Mouse (Mus musculus): ENCODE data around the gene Gigyf2. TPM values are rescaled to one million over a fixed set of nuclear protein-coding genes. Genes with fewer than 3 reads are reported as not detected.

Gigyf2 gene
- polyA plus RNA-seq, 1 experiment from 2014 or later: 77.0 TPM

DNA sequence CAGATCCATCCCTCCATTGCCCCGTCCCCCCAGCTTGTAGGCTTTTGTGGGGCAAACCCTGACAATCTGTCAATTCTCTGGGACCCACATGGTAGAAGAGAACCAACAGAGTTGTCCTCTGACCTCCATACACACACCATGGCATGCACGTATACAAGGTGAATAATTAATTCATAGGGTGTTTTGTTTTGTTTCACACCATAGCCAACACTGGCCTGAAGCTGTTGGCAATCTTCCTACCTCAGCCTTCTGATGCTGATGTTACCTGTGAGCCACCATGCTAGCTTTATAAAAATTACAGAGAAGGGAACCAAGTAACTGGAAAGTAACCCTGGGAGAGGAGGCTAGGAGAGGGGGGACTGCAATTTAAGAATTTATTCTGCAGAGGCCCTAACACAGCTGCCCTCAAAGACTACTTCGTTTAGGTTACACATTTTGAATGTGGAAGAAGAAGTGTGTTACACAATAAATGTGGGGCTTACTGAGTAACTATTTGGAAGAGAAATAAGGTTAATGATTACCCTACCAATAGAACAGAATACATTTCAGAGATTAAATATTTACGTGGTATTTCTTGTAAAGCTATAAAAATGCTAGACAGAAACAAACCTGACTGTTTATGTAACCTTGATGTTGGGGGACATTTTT is 32.6 kb upstream of the Gigyf2 start:
- Histone ChIP-seq H3K27me3 (ENCODE audit: control insufficient read depth, insufficient read depth, low read length) (no peaks in the 10 kb centered on the region), H3K36me3 (ENCODE audit: control insufficient read depth, insufficient read depth, low read length) (no peaks in the 10 kb centered on the region), H3K27ac (ENCODE audit: low read depth, low read length) (no peak overlapping the region), H3K4me1 (ENCODE audit: control insufficient read depth, insufficient read depth, low read length) (no peaks in the 10 kb centered on the region), H3K4me3 (ENCODE audit: low read depth, low read length) (no peak overlapping the region), H3K4me2 (ENCODE audit: low read depth, low read length) (no peak overlapping the region), H3K9ac (replicated peaks; ENCODE audit: low read depth, low read length) (no peak overlapping the region), H3K9me3 (ENCODE audit: control insufficient read depth, low read length) (no peaks in the 10 kb centered on the region)
- 74% methylated on average over 4 of the region's 4 CpGs for WGBS
- ATAC-seq (ENCODE audit: low read depth): no peak

DNA sequence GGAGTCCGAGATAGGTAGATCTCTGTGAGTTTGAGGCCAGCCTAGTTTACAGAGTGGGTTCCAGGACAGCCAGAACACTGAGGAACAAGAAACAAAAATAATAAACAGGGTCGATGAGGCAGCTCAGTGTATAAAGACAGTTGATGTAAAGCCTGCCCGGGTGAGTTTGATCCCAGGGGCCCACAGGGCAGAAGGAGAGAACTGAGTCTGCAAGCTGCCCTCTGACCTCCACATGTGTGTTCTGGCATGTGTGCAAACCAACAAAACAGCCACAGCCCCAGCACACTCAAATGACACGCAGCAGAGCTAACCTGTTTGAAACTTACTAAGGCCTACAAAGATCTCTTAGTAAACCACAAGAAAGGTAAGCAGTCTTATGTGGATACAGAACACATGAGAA is 31.8 kb upstream of the Gigyf2 start:
- no peaks in the 10 kb centered on the region for H3K27me3 ChIP-seq (ENCODE audit: control insufficient read depth, insufficient read depth, low read length)
- no peaks in the 10 kb centered on the region for H3K9me3 ChIP-seq (ENCODE audit: control insufficient read depth, low read length)
- no peak overlapping the region for H3K4me3 ChIP-seq (ENCODE audit: low read depth, low read length)
- WGBS: 80% methylated on average over 4 of the region's 4 CpGs
- H3K4me1 ChIP-seq (ENCODE audit: control insufficient read depth, insufficient read depth, low read length): no peaks in the 10 kb centered on the region
- no peak overlapping the region for H3K9ac ChIP-seq (replicated peaks; ENCODE audit: low read depth, low read length)
- no peak for ATAC-seq (ENCODE audit: low read depth)
- no peaks in the 10 kb centered on the region for H3K36me3 ChIP-seq (ENCODE audit: control insufficient read depth, insufficient read depth, low read length)
- no peak overlapping the region for H3K4me2 ChIP-seq (ENCODE audit: low read depth, low read length)
- H3K27ac ChIP-seq (ENCODE audit: low read depth, low read length): no peak overlapping the region

DNA sequence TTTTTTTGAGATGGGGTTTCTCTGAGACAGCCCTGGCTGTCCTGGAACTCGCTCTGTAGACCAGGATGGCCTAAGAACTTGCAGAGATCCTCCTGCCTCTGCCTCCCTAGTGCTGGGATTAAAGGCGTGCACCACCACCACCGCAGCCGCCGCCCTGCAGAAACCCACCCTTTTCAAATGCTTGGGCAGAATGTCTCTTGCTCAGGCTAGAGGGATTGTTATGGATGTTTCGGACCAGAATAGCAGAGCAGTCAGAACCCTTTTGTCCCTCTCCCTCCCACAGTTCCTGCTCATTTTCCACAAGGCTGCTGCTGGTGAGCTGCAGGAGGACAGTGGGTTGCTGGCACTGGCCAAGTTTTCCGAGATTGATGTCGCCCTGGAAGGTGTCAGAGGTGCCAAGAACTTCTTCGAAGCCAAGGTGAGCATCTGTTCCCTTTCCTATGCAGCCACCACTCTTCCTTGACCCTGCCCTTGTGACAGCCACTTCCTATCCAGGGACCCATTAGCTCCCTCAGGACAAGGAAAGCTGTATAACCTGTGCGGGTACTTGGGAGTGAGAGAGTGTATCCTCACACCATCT is 29.4 kb upstream of the Gigyf2 start:
- ATAC-seq (ENCODE audit: low read depth): no peak
- H3K4me2 ChIP-seq (ENCODE audit: low read depth, low read length): no peak overlapping the region

DNA sequence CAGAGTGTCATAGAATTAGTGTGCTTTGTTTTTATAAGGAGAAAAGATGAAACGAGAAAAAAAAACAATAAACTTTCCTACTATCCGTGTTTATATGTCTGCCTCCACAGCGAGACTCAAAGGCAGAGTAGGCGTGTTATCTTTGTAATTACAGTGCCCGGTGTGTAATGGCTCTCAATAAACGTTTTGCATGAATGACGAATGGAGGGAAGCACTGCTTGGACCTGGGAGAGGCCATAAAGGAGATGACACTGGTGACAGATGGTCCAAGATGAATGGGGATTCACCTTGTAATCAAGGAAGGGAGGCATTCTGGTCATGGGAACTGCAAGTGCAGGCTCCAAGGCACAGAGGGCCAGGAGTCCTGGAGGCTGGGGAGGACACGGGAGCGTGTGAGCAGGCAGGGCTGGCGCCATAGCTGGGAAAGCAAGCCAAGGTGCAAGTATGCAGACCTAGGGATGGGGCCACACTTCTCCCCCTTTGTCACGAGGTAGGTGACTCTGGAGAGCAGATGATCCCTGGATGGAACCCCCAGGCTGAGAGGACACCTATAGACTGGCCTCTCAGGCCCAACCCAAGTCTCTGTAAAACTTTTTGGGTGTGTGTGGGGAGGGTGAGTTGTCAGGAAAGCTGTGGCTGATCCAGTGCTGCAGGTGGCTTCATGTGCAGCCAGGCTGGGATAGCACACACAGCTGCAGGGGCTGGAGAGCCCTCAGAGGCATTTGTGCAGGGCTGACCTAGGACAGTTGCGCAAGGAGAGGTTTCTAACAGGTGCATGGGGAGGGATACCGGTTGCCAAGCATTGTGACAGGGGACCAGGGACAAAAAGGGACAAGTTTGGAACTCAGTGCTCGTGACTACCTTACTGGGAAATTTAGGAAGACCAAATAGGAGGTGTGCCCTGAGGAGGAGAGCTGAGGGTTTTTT is 26.2 kb upstream of the Gigyf2 start:
- no peak overlapping the region for H3K9ac ChIP-seq (replicated peaks; ENCODE audit: low read depth, low read length)
- WGBS: 46% methylated on average over 14 of the region's 14 CpGs
- no peak; the same call in 1 of the 2 replicates for ATAC-seq (ENCODE audit: low read depth)

More for the DNA sequence above, 29.4 kb upstream of the Gigyf2 start:
- Histone ChIP-seq H3K27ac (ENCODE audit: low read depth, low read length) (no peak overlapping the region), H3K9me3 (ENCODE audit: control insufficient read depth, low read length) (no peaks in the 10 kb centered on the region), H3K4me1 (ENCODE audit: control insufficient read depth, insufficient read depth, low read length) (no peaks in the 10 kb centered on the region), H3K27me3 (ENCODE audit: control insufficient read depth, insufficient read depth, low read length) (no peaks in the 10 kb centered on the region), H3K9ac (replicated peaks; ENCODE audit: low read depth, low read length) (no peak overlapping the region), H3K36me3 (ENCODE audit: control insufficient read depth, insufficient read depth, low read length) (no peaks in the 10 kb centered on the region), H3K4me3 (ENCODE audit: low read depth, low read length) (no peak overlapping the region)
- WGBS: 86% methylated on average over 10 of the region's 10 CpGs

DNA sequence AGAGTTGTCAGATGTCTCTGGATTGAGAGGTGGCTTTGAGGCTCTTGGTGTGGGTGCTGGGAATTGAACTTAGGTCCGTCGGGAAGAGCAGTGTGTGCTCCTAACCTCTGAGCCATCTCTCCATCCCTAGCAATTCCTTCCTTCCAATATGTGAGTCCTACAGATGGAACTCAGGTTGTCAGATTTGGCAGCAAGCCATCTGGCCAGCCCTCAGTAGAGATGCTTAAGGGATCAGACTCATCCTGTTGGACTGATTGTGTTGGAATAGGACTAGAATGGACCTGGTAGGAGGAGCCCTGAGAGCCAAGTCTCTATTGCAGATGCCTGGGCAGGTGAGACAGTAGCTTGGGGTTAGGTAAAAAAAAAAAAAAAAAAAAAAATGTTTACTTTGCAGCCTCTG is 24.8 kb upstream of the Gigyf2 start:
- H3K4me2 ChIP-seq (ENCODE audit: low read depth, low read length): no peak overlapping the region
- no peaks in the 10 kb centered on the region for H3K36me3 ChIP-seq (ENCODE audit: control insufficient read depth, insufficient read depth, low read length)
- no peaks in the 10 kb centered on the region for H3K27me3 ChIP-seq (ENCODE audit: control insufficient read depth, insufficient read depth, low read length)
- WGBS: 81% methylated on average over 2 of the region's 2 CpGs
- no peak overlapping the region for H3K4me3 ChIP-seq (ENCODE audit: low read depth, low read length)
- no peak overlapping the region for H3K9ac ChIP-seq (replicated peaks; ENCODE audit: low read depth, low read length)
- H3K27ac ChIP-seq (ENCODE audit: low read depth, low read length): no peak overlapping the region
- ATAC-seq (ENCODE audit: low read depth): no peak
- no peaks in the 10 kb centered on the region for H3K4me1 ChIP-seq (ENCODE audit: control insufficient read depth, insufficient read depth, low read length)
- no peaks in the 10 kb centered on the region for H3K9me3 ChIP-seq (ENCODE audit: control insufficient read depth, low read length)

More for the DNA sequence above, 26.2 kb upstream of the Gigyf2 start:
- H3K4me2 ChIP-seq (ENCODE audit: low read depth, low read length): no peak overlapping the region
- no peak overlapping the region for H3K4me3 ChIP-seq (ENCODE audit: low read depth, low read length)
- no peaks in the 10 kb centered on the region for H3K9me3 ChIP-seq (ENCODE audit: control insufficient read depth, low read length)
- H3K36me3 ChIP-seq (ENCODE audit: control insufficient read depth, insufficient read depth, low read length): no peaks in the 10 kb centered on the region
- H3K27me3 ChIP-seq (ENCODE audit: control insufficient read depth, insufficient read depth, low read length): no peaks in the 10 kb centered on the region
- H3K27ac ChIP-seq (ENCODE audit: low read depth, low read length): no peak overlapping the region
- no peaks in the 10 kb centered on the region for H3K4me1 ChIP-seq (ENCODE audit: control insufficient read depth, insufficient read depth, low read length)

DNA sequence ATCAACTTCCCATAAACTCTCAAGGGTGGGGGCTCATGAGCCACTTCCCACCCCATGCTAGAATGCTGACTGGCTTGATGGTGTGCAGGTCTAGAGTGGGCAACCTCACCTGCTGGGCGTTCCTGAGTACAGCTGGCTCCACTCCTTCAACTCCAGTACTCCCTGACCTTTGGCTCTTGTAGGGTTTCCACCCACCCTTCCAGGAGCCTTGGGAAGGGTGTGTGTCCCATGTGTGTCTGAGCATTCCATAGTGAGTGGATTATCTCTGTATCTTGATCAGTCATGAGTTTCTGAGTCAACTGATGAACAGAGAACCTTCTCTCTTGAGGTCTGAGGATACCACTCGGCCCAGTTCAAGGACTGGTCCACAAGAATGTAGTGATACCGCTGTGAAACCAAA is 17.8 kb upstream of the Gigyf2 start:
- Histone ChIP-seq H3K4me1 (ENCODE audit: control insufficient read depth, insufficient read depth, low read length) (no peaks in the 10 kb centered on the region), H3K9me3 (ENCODE audit: control insufficient read depth, low read length) (no peaks in the 10 kb centered on the region), H3K4me3 (ENCODE audit: low read depth, low read length) (no peak overlapping the region), H3K9ac (replicated peaks; ENCODE audit: low read depth, low read length) (no peak overlapping the region), H3K36me3 (ENCODE audit: control insufficient read depth, insufficient read depth, low read length) (no peaks in the 10 kb centered on the region), H3K27me3 (ENCODE audit: control insufficient read depth, insufficient read depth, low read length) (no peaks in the 10 kb centered on the region), H3K27ac (ENCODE audit: low read depth, low read length) (no peak overlapping the region), H3K4me2 (ENCODE audit: low read depth, low read length) (no peak overlapping the region)
- 91% methylated on average over 3 of the region's 3 CpGs for WGBS
- no peak for ATAC-seq (ENCODE audit: low read depth)

DNA sequence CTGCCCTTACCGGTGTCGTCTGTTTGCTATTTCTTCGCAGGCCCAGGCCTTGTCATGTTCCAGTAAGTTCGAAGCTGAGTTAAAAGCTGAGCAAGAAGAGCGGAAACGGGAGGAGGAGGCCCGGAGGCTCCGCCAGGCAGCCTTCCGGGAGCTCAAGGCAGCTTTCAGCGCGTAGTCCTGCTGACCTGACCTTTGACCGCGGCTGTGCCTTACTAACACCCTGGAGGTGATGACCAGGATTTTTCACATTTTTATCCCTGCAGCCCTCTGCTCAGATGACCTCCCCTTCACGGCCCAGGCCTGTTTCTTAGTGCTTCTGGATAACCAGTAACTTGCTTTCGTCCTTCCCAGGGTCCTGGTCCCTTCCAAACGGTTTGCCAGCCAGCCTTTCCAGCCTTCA is 17.2 kb upstream of the Gigyf2 start:
- no peak overlapping the region for H3K4me3 ChIP-seq (ENCODE audit: low read depth, low read length)
- H3K27ac ChIP-seq (ENCODE audit: low read depth, low read length): no peak overlapping the region
- H3K4me2 ChIP-seq (ENCODE audit: low read depth, low read length): no peak overlapping the region
- no peak for ATAC-seq (ENCODE audit: low read depth)
- no peaks in the 10 kb centered on the region for H3K4me1 ChIP-seq (ENCODE audit: control insufficient read depth, insufficient read depth, low read length)
- H3K36me3 ChIP-seq (ENCODE audit: control insufficient read depth, insufficient read depth, low read length): no peaks in the 10 kb centered on the region
- H3K9ac ChIP-seq (replicated peaks; ENCODE audit: low read depth, low read length): no peak overlapping the region
- no peaks in the 10 kb centered on the region for H3K27me3 ChIP-seq (ENCODE audit: control insufficient read depth, insufficient read depth, low read length)
- WGBS: 89% methylated on average over 16 of the region's 16 CpGs
- H3K9me3 ChIP-seq (ENCODE audit: control insufficient read depth, low read length): no peaks in the 10 kb centered on the region

DNA sequence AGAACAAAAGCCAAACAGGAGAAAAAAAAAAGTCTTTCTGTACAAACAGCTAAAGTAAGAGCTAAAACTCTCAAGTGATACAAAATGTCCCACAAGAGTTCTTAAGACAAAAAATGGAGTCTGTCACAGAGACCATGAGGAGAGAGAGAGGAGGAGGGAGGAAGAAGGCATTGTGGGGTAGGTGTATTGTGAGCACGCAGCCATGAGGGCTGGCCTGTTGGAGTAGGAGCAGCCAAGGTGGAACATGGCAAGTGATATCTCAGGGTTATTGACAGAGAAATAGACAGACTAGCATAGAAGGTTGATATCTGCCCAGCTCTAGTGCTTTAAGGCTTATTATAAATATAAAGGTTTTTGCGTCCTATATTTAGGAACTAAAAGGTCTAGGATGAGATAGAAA is 14.1 kb upstream of the Gigyf2 start:
- no peak overlapping the region for H3K27ac ChIP-seq (ENCODE audit: low read depth, low read length)
- H3K9ac ChIP-seq (replicated peaks; ENCODE audit: low read depth, low read length): no peak overlapping the region
- ATAC-seq (ENCODE audit: low read depth): no peak
- H3K27me3 ChIP-seq (ENCODE audit: control insufficient read depth, insufficient read depth, low read length): no peaks in the 10 kb centered on the region
- H3K36me3 ChIP-seq (ENCODE audit: control insufficient read depth, insufficient read depth, low read length): no peaks in the 10 kb centered on the region
- no peak overlapping the region for H3K4me2 ChIP-seq (ENCODE audit: low read depth, low read length)
- H3K9me3 ChIP-seq (ENCODE audit: control insufficient read depth, low read length): no peaks in the 10 kb centered on the region
- H3K4me3 ChIP-seq (ENCODE audit: low read depth, low read length): no peak overlapping the region
- 91% methylated on average over 2 of the region's 2 CpGs for WGBS
- no peaks in the 10 kb centered on the region for H3K4me1 ChIP-seq (ENCODE audit: control insufficient read depth, insufficient read depth, low read length)

DNA sequence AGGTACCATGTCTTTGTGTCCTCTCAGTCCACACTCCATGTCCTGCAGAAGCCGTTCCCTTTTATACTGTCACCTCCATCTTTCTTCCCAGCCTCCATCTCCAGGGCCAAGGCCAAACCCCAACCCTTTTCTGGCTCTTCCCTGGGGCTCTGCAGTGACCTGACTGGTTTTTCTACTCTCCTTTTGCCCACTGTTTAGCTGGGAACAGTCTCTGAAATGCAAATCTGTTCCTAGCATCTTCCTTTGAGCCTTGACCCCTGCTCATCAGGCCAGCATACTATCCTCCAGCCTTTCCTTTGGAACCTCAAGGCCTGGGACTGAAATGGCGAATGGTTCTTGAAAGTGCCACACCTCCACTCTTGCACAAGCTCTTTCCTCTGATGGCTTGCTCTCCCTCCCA is 13.7 kb upstream of the Gigyf2 start:
- no peak overlapping the region for H3K4me2 ChIP-seq (ENCODE audit: low read depth, low read length)
- H3K4me1 ChIP-seq (ENCODE audit: control insufficient read depth, insufficient read depth, low read length): no peaks in the 10 kb centered on the region
- 90% methylated on average over 2 of the region's 2 CpGs for WGBS
- H3K27me3 ChIP-seq (ENCODE audit: control insufficient read depth, insufficient read depth, low read length): no peaks in the 10 kb centered on the region
- ATAC-seq (ENCODE audit: low read depth): no peak
- no peaks in the 10 kb centered on the region for H3K36me3 ChIP-seq (ENCODE audit: control insufficient read depth, insufficient read depth, low read length)
- no peak overlapping the region for H3K27ac ChIP-seq (ENCODE audit: low read depth, low read length)
- no peaks in the 10 kb centered on the region for H3K9me3 ChIP-seq (ENCODE audit: control insufficient read depth, low read length)
- no peak overlapping the region for H3K4me3 ChIP-seq (ENCODE audit: low read depth, low read length)
- H3K9ac ChIP-seq (replicated peaks; ENCODE audit: low read depth, low read length): no peak overlapping the region

Data from neural tube, embryonic 14.5 days (tissue).